Mouse (Mus musculus) liver, adult (tissue): ENCODE data around the gene Ubxn6.

Source experiments
- GATA4 ChIP-seq: IDR thresholded peaks from 2 replicates; pipeline ENCODE4 v1.6.1; 2014; ENCODE audit warnings: mild to moderate bottlenecking, low read length; ENCODE audit not compliant: insufficient replicate concordance

Gene Ubxn6

DNA sequence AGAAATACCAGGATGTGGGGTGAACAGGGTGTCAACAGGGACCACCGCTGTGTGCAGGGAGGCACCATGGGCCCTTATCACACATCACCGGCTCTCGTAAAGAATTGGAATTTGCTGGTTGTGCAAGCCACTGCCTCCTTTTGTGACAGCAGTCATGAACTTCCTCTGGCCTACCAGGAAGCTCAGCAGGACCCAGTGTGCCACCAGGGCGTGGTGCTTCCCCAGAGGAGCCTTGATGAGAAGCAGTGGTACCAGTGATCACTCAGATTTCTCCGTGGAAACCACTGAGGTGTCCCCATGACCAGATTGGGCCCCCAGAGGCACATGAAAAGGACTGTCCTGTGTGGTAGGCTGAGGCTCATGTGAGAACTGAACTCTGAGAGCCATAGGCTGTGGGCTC, 51.4 kb downstream of the Ubxn6 start:
- no peak for TF ChIP-seq GATA4

DNA sequence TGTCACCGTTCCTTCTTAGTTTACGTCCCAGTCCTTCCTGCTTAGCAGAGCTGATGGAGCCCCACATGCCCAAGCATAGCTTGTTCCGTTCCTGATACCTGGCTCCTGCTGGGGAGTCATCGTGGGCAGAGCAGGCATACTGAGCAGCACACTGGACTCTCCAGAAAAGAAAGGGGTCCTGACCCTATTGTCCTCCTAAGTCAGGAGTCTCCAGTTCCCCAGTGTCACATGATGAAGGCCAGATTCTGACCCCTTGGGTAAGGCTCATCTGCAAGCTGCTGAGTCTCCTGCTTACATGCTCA, 51.9 kb downstream of the Ubxn6 start:
- TF ChIP-seq GATA4, result no peak

DNA sequence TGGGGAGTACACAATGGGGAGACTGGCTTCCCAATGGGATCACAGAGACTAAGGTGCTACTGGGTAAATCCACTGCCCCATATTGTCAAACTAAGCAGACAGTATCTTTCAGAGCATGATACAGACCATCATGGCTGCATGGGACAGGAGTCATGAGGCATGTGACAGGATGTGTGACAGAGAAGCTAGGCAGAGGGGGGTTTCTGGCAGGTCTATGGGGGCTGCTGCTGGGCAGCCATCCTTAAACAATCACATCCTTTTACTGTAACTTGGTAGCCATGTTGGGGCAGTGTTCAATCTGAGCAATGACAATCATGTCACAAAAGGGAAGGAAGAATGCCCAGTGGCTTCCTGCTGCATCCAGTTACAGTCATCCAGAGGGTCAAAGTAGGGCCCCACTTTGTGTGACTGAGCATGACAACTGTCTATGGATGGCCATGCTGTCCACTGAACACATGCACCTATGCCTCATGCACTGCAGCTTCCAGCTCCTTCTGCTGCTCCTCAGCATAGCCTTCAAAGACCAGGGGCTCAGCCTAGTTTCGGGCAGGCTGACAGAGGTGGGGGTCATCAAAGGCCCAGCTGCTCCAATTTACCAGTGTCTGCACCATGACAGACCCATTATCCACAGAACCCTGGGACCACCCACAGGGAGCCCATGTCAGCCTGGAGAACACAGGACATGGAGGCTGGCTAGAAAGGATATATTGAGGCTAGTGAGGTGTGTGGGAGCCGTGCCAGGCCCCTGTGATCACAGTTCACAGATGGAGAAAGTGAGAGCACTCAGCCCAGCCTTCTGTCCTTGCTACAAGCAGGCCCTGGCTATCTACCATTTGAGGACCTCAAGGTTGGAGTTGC, 52.5 kb downstream of the Ubxn6 start:
- no peak for TF ChIP-seq GATA4

DNA sequence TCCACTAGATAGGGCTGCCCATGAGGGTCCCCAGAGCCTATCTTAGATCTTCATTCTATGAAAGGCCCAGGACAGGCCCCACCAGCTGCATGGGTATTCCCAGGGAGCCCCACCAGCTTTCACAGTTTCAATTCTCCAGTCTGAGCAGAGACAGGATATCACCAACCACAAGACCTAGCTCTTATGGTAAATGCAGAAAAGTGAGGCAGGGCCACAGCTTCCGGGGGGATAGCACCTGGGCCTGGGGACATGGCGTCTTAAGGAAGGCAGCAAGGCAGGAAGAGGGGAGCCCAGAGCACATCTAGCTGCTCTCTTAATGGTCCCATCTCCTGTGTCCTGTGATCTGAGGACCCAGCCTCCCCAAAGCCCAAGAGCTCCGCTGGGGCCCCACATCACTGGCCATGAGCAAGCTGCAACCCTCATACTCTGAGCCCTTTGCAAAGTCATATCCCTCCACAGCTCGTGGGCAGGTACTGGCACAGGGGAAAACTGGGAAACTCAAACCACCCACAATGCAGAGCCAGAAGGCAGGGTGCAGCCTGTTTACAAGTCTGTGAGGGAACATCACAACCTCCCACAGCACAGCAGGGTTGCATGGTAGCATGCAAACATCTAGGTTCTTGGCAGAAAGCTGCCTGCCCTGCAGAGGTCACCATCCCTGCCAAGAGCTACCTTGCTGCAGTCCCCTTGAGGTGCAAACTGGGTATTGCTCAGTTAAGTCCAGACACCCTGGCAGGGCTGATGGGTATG, 53.5 kb downstream of the Ubxn6 start:
- no peak for TF ChIP-seq GATA4

DNA sequence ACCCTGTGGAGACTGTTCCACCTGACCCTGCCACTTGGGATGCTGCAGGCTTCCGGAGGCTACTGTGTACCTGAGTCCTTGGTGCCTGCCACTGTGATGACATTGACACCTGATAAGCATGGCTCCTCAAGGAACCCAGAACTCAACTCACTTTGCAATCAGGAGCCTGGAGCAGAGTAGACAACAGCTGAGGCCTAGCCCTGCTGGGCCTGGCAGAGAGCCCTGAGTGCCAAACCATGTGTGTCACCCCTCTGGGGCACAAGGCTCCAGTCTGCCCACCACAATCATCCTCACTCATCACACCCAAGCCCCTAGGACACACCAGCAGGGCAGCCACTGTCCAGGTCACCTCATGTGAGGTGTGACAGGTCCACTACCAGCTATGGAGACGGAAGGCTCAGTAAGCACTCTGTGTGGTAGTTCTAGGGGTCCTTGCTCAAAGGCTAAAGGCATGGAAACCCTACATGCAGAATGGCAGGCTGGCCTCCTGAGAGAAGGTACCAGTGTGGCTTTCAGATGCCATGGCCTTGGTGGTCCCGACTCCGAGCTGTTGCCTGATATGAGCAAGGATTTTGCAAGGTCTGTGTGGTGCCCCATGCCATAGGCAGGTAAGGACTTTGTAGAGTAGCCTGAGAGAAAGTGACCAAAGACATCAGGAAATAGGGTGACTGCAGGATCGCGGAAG, 54.3 kb downstream of the Ubxn6 start:
- TF ChIP-seq GATA4, result no peak

DNA sequence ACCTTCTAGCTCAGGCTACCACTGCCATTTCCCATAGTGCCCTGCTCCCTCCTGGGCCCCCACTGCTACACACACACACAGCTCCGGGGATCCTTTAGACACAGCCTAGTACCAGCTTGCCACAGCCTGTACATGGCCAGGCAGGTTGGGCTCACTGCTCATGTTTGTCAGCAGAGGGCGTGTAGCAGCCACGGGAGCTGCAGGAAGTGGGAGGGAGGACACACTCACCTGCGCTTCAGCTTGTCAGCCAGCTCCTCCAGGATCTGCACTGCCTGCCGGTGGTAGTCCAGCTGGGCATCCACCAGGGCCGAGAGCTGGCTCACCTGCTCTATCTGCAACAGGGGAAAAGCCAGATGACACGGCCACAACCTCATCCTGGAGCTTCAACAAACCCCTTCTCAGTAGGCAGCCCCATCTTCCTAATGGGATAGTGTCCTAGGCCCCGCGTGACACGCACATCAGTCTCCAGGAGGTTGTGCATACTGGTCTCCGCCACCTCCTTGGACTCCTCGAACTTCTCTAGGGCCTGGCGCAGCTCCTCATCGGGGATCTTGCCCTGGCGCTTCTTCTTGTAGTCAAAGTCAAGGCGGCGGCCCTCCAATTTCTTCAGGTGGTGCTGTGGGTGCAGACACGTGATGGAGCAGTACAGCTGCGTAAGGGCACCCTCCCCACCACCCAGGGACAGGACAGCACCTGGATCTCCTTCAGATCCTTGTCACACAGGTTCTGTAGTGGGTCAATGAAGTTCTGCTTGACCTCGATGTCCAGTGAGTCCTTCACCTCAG, 56.3 kb downstream of the Ubxn6 start:
- TF ChIP-seq GATA4, result no peak

DNA sequence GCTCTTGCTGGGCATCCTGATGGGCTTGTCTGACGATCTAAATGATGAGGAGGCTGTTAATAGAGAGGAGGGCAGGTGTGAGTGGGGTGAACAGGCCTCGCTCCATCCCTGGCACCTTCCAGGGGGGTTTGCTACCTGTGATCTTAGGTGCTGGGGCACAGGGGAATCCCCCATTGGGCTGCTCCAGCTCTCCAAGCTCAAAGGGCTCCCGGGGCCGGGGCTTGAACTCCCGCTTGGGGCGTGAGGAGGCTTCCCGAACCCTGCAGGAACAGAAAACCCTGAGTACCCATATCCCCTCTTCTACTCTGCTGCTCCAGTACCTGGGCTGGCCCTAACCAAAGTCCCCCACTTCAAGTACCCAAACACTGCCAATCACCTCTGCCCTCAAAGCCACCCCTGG, 57.0 kb downstream of the Ubxn6 start:
- TF ChIP-seq GATA4, result no peak
